Mouse (Mus musculus) stomach, postnatal 0 days (tissue): ENCODE measurements around the gene Cdx2. TPM values are rescaled to one million over a fixed set of nuclear protein-coding genes. Genes with fewer than 3 reads are reported as not detected.

Experiments
- ATAC-seq: fragments of 200-750 bp; cut with Nextera tagmentation; 2 replicates; pipeline ENCODE4 v1.8.0; 2017; ENCODE audit not compliant: low FRiP score, low TSS enrichment
- DNase-seq: peaks from one replicate; pipeline ENCODE4 v3.0.0-alpha.2; 2016; ENCODE audit warnings: low spot score
- H3K27ac ChIP-seq: fragments of 300-500 bp; sonication (generic); replicated peaks from 2 replicates; pipeline ENCODE4 v1.5.1; 2014; ENCODE audit warnings: mild to moderate bottlenecking, control low read depth
- H3K27me3 ChIP-seq: fragments of 300-500 bp; sonication (generic); 2 replicates; pipeline ENCODE4 v1.6.1; 2014; ENCODE audit warnings: low read length; ENCODE audit not compliant: control insufficient read depth, insufficient read depth
- H3K36me3 ChIP-seq: fragments of 300-500 bp; sonication (generic); 2 replicates; pipeline ENCODE4 v1.6.1; 2014; ENCODE audit warnings: low read length, mixed read lengths; ENCODE audit not compliant: control insufficient read depth, insufficient read depth
- H3K4me1 ChIP-seq: fragments of 300-500 bp; sonication (generic); replicated peaks from 2 replicates; pipeline ENCODE4 v1.6.1; 2014; ENCODE audit warnings: antibody characterized with exemption; ENCODE audit not compliant: control insufficient read depth, insufficient read depth
- H3K4me2 ChIP-seq: fragments of 300-500 bp; sonication (generic); replicated peaks from 2 replicates; pipeline ENCODE4 v1.6.1; 2014; ENCODE audit warnings: low read depth, mild to moderate bottlenecking, control low read depth, moderate library complexity
- H3K4me3 ChIP-seq: fragments of 300-500 bp; sonication (generic); 2 replicates; pipeline ENCODE4 v1.5.1; 2014; ENCODE audit warnings: low read depth, low read length, control low read depth
- H3K9ac ChIP-seq: fragments of 300-500 bp; sonication (generic); 2 replicates; pipeline ENCODE4 v1.6.1; 2014; ENCODE audit warnings: mild to moderate bottlenecking, low read length, control low read depth, mixed read lengths
- H3K9me3 ChIP-seq: fragments of 300-500 bp; sonication (generic); 2 replicates; pipeline ENCODE4 v1.6.1; 2016; ENCODE audit warnings: low read length; ENCODE audit not compliant: control insufficient read depth
- CTCF ChIP-seq: IDR thresholded peaks from 2 replicates; pipeline ENCODE4 v1.5.1; 2016; ENCODE audit warnings: antibody characterized with exemption, low read depth, mild to moderate bottlenecking, moderate library complexity
- EP300 ChIP-seq: optimal IDR thresholded peaks from 2 replicates; pipeline ENCODE3; 2016; ENCODE audit warnings: antibody characterized with exemption
- WGBS: fragments of 180-500 bp; shearing (Covaris S2); extraction: QIAGEN DNeasy Blood & Tissue Kit; methylation state at CpG from one replicate; pipeline ENCODE4 v1.1.7; 2014; 5-methylcytosine and 5-hydroxymethylcytosine counted together
- polyA plus RNA-seq: library from polyadenylated mRNA; unstranded; fragments of >200 nt; fragmentation: Nextera tagmentation; extraction: Ambion mirVana; gene quantifications from 2 replicates; pipeline ENCODE4 v1.2.1, GENCODE M21; 2015

Gene Cdx2
- polyA plus RNA-seq, 1 experiment from 2014 or later = 0.06 TPM

DNA sequence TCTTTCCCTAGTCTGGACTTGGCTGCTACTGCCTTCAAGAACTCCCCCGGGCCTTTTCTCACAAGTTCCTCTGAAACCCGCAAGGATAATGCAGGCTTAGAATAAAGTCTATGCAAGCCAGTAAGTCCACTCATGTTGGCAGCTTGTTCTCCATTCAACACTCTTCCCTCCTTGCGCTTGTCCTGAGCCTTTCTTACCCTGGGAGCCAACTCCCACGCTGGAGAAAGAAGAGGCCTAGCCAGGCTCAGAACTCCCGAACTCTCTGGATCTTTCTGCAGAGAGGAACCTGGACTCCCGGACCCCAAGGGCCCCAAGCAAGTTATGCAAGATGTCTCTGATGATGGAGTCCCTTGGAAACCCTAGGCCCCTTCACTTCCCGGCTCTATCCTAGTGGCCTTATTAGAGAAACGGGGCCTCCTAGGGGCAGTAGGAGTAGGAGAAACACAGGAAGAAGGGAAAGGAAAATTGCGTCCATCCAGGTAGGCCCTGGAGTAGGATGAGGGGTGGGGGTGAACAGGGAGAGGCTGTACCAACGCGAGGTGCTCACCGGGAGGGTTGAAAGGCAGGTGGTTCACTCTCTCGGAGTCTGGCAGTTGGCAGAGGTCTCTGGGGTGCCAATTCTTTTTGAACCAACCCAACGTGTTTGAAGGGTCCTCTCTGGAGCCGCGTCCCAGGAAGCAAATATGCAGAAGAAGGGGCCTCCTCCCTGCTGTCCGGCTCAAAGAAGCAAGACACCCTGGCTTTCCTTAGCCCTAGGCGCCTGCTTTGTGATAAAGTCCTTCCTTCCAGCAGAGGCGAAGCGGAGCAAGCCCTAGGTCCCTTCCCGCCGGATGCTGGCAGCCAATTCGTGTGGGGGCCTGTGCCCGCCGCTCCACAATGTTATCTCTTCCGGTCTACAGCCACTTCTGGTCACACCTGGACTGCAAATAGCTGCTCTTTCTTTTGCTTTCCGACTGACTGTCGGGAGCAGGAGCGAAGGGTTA, 36.1 kb downstream of the Cdx2 start:
- peak overlapping the region; percentile 28 for H3K4me3 ChIP-seq
- no peaks in the 10 kb centered on the region for H3K36me3 ChIP-seq
- H3K27me3 ChIP-seq = peaks cover 26% of the 10 kb centered on the region
- TF ChIP-seq CTCF (no peak), EP300 (no peak)
- 8% methylated on average over 29 of the region's 29 CpGs for WGBS
- DNase-seq = peak; percentile 60
- H3K27ac ChIP-seq = peak overlapping the region; percentile 53; the same call in 1 of the 2 replicates
- 0 out of 2 replicates have a peak overlapping the region, but pooled peaks have one; percentile 27 for H3K4me2 ChIP-seq
- H3K9me3 ChIP-seq = no peaks in the 10 kb centered on the region
- H3K4me1 ChIP-seq = no peaks in the 10 kb centered on the region
- H3K9ac ChIP-seq = peak overlapping the region; percentile 51; the same call in 1 of the 2 replicates
- peak; percentile 47; the same call in 1 of the 2 replicates for ATAC-seq

DNA sequence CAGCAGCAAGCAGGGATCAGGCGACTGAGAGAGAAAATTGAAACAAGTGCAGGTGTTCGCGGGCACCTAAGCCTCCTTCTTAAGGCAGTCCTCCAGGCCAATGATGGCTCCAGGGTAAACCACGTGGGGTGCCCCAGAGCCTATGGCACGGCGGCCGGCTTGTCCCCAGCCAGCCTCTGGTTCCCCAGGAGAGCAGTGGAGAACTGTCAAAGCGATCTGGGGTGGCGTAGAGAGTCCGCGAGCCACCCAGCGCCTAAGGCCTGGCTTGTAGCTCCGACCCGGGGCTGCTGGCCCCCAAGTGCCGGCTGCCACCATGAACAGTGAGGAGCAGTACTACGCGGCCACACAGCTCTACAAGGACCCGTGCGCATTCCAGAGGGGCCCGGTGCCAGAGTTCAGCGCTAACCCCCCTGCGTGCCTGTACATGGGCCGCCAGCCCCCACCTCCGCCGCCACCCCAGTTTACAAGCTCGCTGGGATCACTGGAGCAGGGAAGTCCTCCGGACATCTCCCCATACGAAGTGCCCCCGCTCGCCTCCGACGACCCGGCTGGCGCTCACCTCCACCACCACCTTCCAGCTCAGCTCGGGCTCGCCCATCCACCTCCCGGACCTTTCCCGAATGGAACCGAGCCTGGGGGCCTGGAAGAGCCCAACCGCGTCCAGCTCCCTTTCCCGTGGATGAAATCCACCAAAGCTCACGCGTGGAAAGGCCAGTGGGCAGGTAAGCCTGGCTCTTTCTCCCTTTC, 37.0 kb downstream of the Cdx2 start, which contains the start of gene Pdx1:
TSS of gene Pdx1 (plus strand) at position 34 of the 747 bp plus-strand sequence.
- ATAC-seq = peak; percentile 94
- TF ChIP-seq EP300 (no peak), CTCF (no peak)
- peak within 1 kb of the TSS; percentile 18; the same call in 1 of the 2 replicates for H3K27ac ChIP-seq
- DNase-seq = peak; percentile 77
- WGBS = 1% methylated on average over 42 of the region's 44 CpGs
- H3K27me3 ChIP-seq = peaks cover 26% of the 10 kb centered on the region
- no peaks in the 10 kb centered on the region for H3K4me1 ChIP-seq
- no peaks in the 10 kb centered on the region for H3K9me3 ChIP-seq
- peak within 1 kb of the TSS; percentile 27; the same call in 1 of the 2 replicates for H3K4me2 ChIP-seq
- H3K9ac ChIP-seq = peak within 1 kb of the TSS; percentile 51
- H3K36me3 ChIP-seq = no peaks in the 10 kb centered on the region
- H3K4me3 ChIP-seq = peak within 1 kb of the TSS; percentile 28

DNA sequence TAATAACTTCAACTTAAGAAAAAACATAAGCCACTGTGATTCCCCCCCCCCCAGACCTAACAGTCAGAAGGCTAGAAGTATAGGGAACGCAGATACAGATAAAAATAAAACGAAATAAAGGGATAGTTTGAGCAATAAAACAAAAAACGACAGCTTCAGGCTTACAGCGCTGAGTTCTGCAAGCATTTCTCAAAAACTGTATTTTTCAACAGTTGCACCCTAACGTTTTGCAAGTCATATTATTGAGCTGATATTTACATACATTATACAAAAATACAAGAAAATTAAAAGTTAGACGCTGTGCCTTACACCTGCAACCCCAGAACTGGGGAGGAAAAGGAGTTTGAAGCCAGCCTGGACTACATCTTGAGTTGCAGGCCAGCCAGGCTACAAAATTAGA, 37.7 kb downstream of the Cdx2 start:
- WGBS = 4% methylated on average over 6 of the region's 6 CpGs
- Histone ChIP-seq H3K4me3 (no peak overlapping the region), H3K4me1 (no peaks in the 10 kb centered on the region), H3K27ac (no peak overlapping the region), H3K9ac (no peak overlapping the region), H3K4me2 (no peak overlapping the region), H3K9me3 (no peaks in the 10 kb centered on the region), H3K36me3 (no peaks in the 10 kb centered on the region), H3K27me3 (peaks cover 22% of the 10 kb centered on the region)
- TF ChIP-seq EP300 = no peak
- TF ChIP-seq CTCF = no peak
- no peak for ATAC-seq
- no peak for DNase-seq

GRCm38 (mm10) chr5:147268728-147269127, 38.3 kb downstream of the Cdx2 start:
- no peak overlapping the region for H3K4me2 ChIP-seq
- no peak overlapping the region for H3K4me3 ChIP-seq
- no peak for ATAC-seq
- no peak overlapping the region for H3K27ac ChIP-seq
- H3K27me3 ChIP-seq = peaks cover 22% of the 10 kb centered on the region
- 8% methylated on average over 8 of the region's 8 CpGs for WGBS
- H3K4me1 ChIP-seq = no peaks in the 10 kb centered on the region
- no peaks in the 10 kb centered on the region for H3K36me3 ChIP-seq
- no peak overlapping the region for H3K9ac ChIP-seq
- DNase-seq = no peak
- TF ChIP-seq CTCF (no peak), EP300 (no peak)
- no peaks in the 10 kb centered on the region for H3K9me3 ChIP-seq

GRCm38 (mm10) chr5:147267434-147267833, 39.6 kb downstream of the Cdx2 start:
- WGBS = 19% methylated on average over 6 of the region's 6 CpGs
- no peak overlapping the region for H3K27ac ChIP-seq
- H3K9ac ChIP-seq = no peak overlapping the region
- H3K36me3 ChIP-seq = no peaks in the 10 kb centered on the region
- H3K27me3 ChIP-seq = peaks cover 22% of the 10 kb centered on the region
- ATAC-seq = no peak
- H3K4me3 ChIP-seq = no peak overlapping the region
- H3K4me2 ChIP-seq = no peak overlapping the region
- DNase-seq = no peak
- H3K9me3 ChIP-seq = no peaks in the 10 kb centered on the region
- no peak for TF ChIP-seq CTCF
- TF ChIP-seq EP300 = no peak
- no peaks in the 10 kb centered on the region for H3K4me1 ChIP-seq
